Mouse (Mus musculus) hindbrain, postnatal 0 days (tissue): ENCODE results near the gene Mcu. TPM values are rescaled to one million over a fixed set of nuclear protein-coding genes. Genes with fewer than 3 reads are reported as not detected.

Source experiments
- ATAC-seq: fragments of 200-750 bp; cut with Nextera tagmentation; 2 replicates; pipeline ENCODE4 v1.8.0; 2017; ENCODE audit warnings: mild to moderate bottlenecking, moderate TSS enrichment, moderate library complexity
- DNase-seq: peaks from one replicate; pipeline ENCODE4 v3.0.0-alpha.2; 2015; ENCODE audit warnings: low spot score
- H3K27ac ChIP-seq: fragments of 300-500 bp; sonication (generic); 2 replicates; pipeline ENCODE4 v1.5.1; 2014; ENCODE audit warnings: mild to moderate bottlenecking
- H3K27me3 ChIP-seq: fragments of 300-500 bp; sonication (generic); 2 replicates; pipeline ENCODE4 v1.6.1; 2014; ENCODE audit warnings: low read length, mixed read lengths; ENCODE audit not compliant: insufficient read depth
- H3K36me3 ChIP-seq: fragments of 300-500 bp; sonication (generic); 2 replicates; pipeline ENCODE4 v1.6.1; 2014; ENCODE audit warnings: low read length, mixed read lengths; ENCODE audit not compliant: insufficient read depth
- H3K4me1 ChIP-seq: fragments of 300-500 bp; sonication (generic); 2 replicates; pipeline ENCODE4 v1.6.1; 2014; ENCODE audit warnings: antibody characterized with exemption, low read length, mixed read lengths; ENCODE audit not compliant: insufficient read depth
- H3K4me2 ChIP-seq: fragments of 300-500 bp; sonication (generic); 2 replicates; pipeline ENCODE4 v1.6.1; 2014; ENCODE audit warnings: low read depth, mild to moderate bottlenecking, low read length, moderate library complexity, mixed read lengths
- H3K4me3 ChIP-seq: fragments of 300-500 bp; sonication (generic); 2 replicates; pipeline ENCODE4 v1.5.1; 2014; ENCODE audit warnings: low read length
- H3K9ac ChIP-seq: fragments of 300-500 bp; sonication (generic); replicated peaks from 2 replicates; pipeline ENCODE4 v1.6.1; 2014; ENCODE audit warnings: mild to moderate bottlenecking, low read length, moderate library complexity, mixed read lengths
- H3K9me3 ChIP-seq: fragments of 300-500 bp; sonication (generic); 2 replicates; pipeline ENCODE4 v1.6.1; 2016; ENCODE audit warnings: low read length, mixed read lengths
- CTCF ChIP-seq: IDR thresholded peaks from 2 replicates; pipeline ENCODE4 v1.5.1; 2016; ENCODE audit warnings: antibody characterized with exemption, control low read depth, low read depth
- WGBS: fragments of 180-500 bp; shearing (Covaris S2); extraction: QIAGEN DNeasy Blood & Tissue Kit; methylation state at CpG from one replicate; pipeline ENCODE4 v1.1.7; 2014; 5-methylcytosine and 5-hydroxymethylcytosine counted together
- polyA plus RNA-seq: library from polyadenylated mRNA; unstranded; fragments of >200 nt; fragmentation: Nextera tagmentation; extraction: Ambion mirVana; gene quantifications from 2 replicates; pipeline ENCODE4 v1.2.1, GENCODE M21; 2015
- total RNA-seq: library from RNA; depleted of rRNA; stranded (reverse); fragments of >200 nt; gene quantifications from 2 replicates; pipeline ENCODE4 v1.2.3, GENCODE M21; 2014

Gene Mcu
- total and polyA plus RNA-seq, 2 experiments from 2014 or later: 33.4 to 44.9 TPM

DNA sequence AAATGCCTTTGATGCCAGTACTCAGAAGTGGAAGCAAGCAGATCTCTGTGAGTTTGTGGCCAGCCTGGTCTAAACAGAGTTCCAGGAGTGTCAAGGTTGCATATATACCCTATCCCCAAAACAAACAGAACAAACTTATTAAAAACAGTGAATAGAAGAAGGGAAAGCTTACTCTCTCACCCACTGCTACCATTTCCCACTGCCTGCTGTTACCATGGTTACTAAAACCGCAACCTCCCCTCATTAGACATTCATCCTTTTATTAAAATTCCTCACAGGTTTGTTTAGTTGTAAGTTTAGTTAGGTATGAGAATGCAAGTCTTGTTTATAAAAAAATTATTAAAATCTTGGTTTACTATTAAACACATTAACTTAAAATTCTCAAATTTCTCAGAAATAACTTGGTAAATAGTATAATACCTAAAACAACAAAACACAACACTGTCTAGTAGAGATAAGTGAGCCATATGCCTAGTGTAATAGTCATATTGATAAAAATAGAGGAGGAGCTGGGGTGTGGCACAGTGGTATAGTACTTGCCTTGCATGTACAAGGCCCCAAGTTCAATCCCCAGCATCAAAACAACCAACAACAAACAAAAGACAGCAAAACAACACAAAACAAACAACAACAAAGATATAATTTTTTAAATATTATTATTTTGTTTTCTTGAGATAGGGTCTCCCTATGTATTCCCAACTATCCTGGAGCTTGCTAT, 34.5 kb downstream of the Mcu start:
- WGBS: 27% methylated on average over 1 of the region's 1 CpGs
- H3K4me1 ChIP-seq: peaks cover 5% of the 10 kb centered on the region; the same call in 1 of the 2 replicates
- no peak for TF ChIP-seq CTCF
- H3K27me3 ChIP-seq: no peaks in the 10 kb centered on the region
- no peak overlapping the region for H3K9ac ChIP-seq
- no peak overlapping the region for H3K27ac ChIP-seq
- no peaks in the 10 kb centered on the region for H3K36me3 ChIP-seq
- DNase-seq (no peak), ATAC-seq (no peak)
- no peak overlapping the region for H3K4me3 ChIP-seq
- no peaks in the 10 kb centered on the region for H3K9me3 ChIP-seq
- no peak overlapping the region for H3K4me2 ChIP-seq

DNA sequence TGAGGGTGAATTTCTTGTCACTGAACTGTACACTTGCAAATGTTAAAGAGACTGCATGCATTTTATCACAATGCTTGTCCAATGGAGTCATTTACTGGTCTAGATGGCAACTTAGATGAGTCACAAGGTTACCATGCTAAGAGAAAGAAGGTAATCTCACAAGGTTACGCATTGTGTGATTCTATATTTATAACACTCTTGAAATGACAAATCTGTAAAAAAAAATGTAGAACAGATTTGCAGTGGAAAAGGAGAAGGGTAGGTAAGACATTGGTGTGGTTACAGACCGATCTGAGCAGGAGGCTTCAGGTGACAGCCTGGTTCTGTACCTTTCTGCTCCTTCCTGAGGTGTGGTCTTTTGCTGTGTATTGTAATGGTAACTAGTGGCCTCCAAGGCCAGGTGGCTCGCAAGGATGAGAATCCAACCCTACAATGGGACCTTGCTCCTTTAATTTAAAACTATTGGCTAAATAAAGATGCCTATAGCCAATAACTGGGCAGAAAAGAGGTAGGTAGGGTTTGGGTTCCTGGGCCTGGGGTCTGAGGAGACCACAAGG, 35.8 kb downstream of the Mcu start:
- Histone ChIP-seq H3K9me3 (no peaks in the 10 kb centered on the region), H3K4me3 (no peak overlapping the region), H3K27me3 (no peaks in the 10 kb centered on the region), H3K9ac (no peak overlapping the region), H3K27ac (no peak overlapping the region), H3K36me3 (no peaks in the 10 kb centered on the region), H3K4me2 (no peak overlapping the region), H3K4me1 (peaks cover 5% of the 10 kb centered on the region; the same call in 1 of the 2 replicates)
- DNase-seq (no peak), ATAC-seq (no peak)
- TF ChIP-seq CTCF: no peak
- 91% methylated on average over 3 of the region's 3 CpGs for WGBS

DNA sequence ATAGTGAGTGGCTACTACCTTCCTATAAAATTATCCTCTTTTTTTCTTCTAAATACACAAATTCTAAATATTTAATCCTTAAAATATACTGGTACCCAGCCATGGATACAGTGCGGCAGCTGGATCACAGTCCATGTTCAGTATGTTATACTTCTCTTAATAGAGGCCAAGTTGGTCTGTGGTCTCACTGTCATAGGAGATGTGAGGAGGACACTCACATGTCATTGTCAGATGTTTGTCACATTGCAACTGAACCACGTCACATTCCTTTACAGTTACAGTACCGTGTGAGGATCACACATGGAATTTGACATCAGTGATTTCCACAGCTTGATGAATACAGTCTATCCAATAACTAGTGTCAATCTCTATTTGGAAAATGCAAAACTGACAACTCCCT, 36.8 kb downstream of the Mcu start:
- Histone ChIP-seq H3K4me2 (no peak overlapping the region), H3K9me3 (no peaks in the 10 kb centered on the region), H3K27me3 (no peaks in the 10 kb centered on the region), H3K4me3 (no peak overlapping the region), H3K9ac (no peak overlapping the region), H3K36me3 (no peaks in the 10 kb centered on the region), H3K4me1 (peaks cover 5% of the 10 kb centered on the region; the same call in 1 of the 2 replicates), H3K27ac (no peak overlapping the region)
- no peak for TF ChIP-seq CTCF
- ATAC-seq (no peak), DNase-seq (no peak)
- whole genome bisulfite sequencing: 89% methylated on average over 3 of the region's 3 CpGs

DNA sequence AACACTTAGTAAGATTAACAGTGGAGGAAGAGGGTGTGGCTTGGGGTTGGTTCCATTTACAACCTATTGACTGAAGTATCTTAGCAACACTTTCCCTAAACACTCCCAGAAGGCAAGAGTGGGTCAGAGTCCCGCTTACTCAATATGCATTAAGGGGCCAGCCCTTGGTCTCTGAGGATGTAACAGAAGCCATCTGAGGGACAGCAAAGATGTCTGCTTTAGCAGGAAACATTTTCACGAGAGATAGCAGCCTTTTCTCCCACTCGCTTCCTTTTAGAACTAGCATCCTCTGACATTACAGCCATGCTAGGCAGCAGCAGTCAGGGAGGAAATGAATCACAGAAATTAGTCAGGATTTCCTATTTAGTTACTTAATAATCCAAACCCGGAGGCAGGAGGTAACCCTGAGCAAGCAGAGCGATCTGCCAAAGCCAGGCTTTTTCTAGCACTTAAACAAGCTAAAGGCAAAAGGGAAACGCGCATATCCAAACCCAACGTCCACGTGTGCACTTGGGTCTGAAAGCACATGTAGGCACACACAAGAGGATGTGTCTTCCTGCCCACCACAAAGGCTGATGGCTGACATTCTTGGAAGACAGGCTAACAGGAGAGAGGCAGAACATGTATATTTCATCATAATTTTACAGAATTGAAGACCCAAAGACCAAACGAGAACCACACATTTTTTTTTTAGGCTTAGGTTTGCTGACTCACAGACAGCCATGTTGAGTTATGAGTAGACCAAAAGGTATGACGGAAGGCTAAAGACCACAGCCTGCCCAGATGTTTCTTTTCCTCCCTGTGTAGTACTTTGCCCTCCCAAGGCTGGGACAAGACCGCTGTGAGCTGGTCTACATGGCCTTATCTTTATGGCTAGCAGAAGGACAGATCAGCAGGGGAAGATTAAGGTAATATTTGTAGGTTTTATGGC, 38.4 kb downstream of the Mcu start:
- Histone ChIP-seq H3K9ac (no peak overlapping the region), H3K9me3 (no peaks in the 10 kb centered on the region), H3K27me3 (no peaks in the 10 kb centered on the region), H3K36me3 (no peaks in the 10 kb centered on the region), H3K4me2 (no peak overlapping the region), H3K4me1 (peaks cover 5% of the 10 kb centered on the region; the same call in 1 of the 2 replicates), H3K4me3 (no peak overlapping the region), H3K27ac (no peak overlapping the region; the same call in 1 of the 2 replicates)
- 64% methylated on average over 12 of the region's 12 CpGs for WGBS
- ATAC-seq: no peak
- DNase-seq: no peak
- no peak for TF ChIP-seq CTCF

DNA sequence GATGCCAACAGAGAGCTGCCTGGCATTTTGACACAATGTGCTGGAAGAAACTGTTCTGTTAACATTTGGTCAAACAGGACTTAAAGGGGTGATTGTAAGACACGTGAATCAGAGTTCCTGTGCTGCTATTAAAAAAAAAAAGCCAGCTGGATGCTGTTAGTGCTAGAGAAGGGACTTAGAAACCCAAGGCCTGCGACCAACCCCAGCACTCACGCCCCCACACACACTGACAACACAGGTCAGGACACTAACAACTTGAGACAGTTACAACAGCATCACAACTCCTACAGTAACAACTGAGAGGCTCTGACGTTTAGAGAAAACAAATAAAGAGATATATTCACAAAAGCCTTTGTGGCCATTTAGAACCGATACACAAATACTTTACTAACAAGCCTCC, 40.2 kb downstream of the Mcu start:
- DNase-seq: no peak
- ATAC-seq: no peak
- no peaks in the 10 kb centered on the region for H3K27me3 ChIP-seq

DNA sequence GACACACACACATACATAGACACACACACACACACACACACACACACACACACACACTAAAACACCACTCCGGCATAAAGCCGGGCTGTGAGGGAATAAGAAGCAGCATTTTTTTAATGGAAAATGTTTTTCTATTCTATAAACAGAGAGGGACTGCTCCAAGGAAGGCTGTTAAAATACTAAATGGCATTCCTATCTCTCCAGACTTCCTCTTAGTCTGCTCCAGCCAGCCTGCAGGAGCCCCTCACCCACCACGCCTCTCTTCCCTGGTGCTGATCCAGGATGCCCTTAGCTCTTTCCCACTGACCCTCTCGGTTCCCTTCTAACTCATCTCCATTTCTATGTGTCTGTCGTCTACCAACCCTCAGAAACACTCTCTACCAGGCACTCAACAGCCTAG, 44.5 kb downstream of the Mcu start:
- no peak for ATAC-seq

More for the DNA sequence above, 40.2 kb downstream of the Mcu start:
- TF ChIP-seq CTCF: no peak
- H3K27ac ChIP-seq: no peak overlapping the region
- no peaks in the 10 kb centered on the region for H3K36me3 ChIP-seq
- no peaks in the 10 kb centered on the region for H3K9me3 ChIP-seq
- no peak overlapping the region for H3K4me3 ChIP-seq
- no peak overlapping the region for H3K9ac ChIP-seq
- 57% methylated on average over 5 of the region's 5 CpGs for WGBS
- peaks cover 5% of the 10 kb centered on the region; the same call in 1 of the 2 replicates for H3K4me1 ChIP-seq
- H3K4me2 ChIP-seq: no peak overlapping the region

More for the DNA sequence above, 44.5 kb downstream of the Mcu start:
- DNase-seq: no peak
- no peaks in the 10 kb centered on the region for H3K4me1 ChIP-seq
- no peaks in the 10 kb centered on the region for H3K27me3 ChIP-seq
- no peak overlapping the region for H3K4me3 ChIP-seq
- no peak overlapping the region for H3K27ac ChIP-seq
- H3K36me3 ChIP-seq: no peaks in the 10 kb centered on the region
- H3K9ac ChIP-seq: no peak overlapping the region
- 88% methylated on average over 5 of the region's 5 CpGs for WGBS
- no peaks in the 10 kb centered on the region for H3K9me3 ChIP-seq
- no peak overlapping the region for H3K4me2 ChIP-seq
- TF ChIP-seq CTCF: no peak
